Mouse (Mus musculus) hindbrain, embryonic 15.5 days (tissue): ENCODE data around the gene Chrna4. TPM values are rescaled to one million over a fixed set of nuclear protein-coding genes. Genes with fewer than 3 reads are reported as not detected.

Source experiments
- ATAC-seq: fragments of 200-750 bp; cut with Nextera tagmentation; 2 replicates; pipeline ENCODE4 v1.8.0; 2017; ENCODE audit warnings: low read depth, moderate number of reproducible peaks, moderate TSS enrichment; ENCODE audit not compliant: low FRiP score
- H3K27ac ChIP-seq: fragments of 300-500 bp; sonication (generic); replicated peaks from 2 replicates; pipeline ENCODE4 v1.5.1; 2015; ENCODE audit warnings: mild to moderate bottlenecking, inconsistent platforms
- H3K27me3 ChIP-seq: fragments of 300-500 bp; sonication (generic); 2 replicates; pipeline ENCODE4 v1.6.1; 2015; ENCODE audit warnings: control low read depth, inconsistent platforms
- H3K36me3 ChIP-seq: fragments of 300-500 bp; sonication (generic); 2 replicates; pipeline ENCODE4 v1.6.1; 2015; ENCODE audit warnings: control low read depth, inconsistent platforms
- H3K4me1 ChIP-seq: fragments of 300-500 bp; sonication (generic); replicated peaks from 2 replicates; pipeline ENCODE4 v1.6.1; 2015; ENCODE audit warnings: control low read depth, inconsistent platforms
- H3K4me2 ChIP-seq: fragments of 300-500 bp; sonication (generic); 2 replicates; pipeline ENCODE4 v1.6.1; 2015; ENCODE audit warnings: moderate library complexity, mild to moderate bottlenecking, inconsistent platforms
- H3K4me3 ChIP-seq: fragments of 300-500 bp; sonication (generic); 2 replicates; pipeline ENCODE4 v1.5.1; 2015; ENCODE audit warnings: mild to moderate bottlenecking, inconsistent platforms
- H3K9ac ChIP-seq: fragments of 300-500 bp; sonication (generic); 2 replicates; pipeline ENCODE4 v1.6.1; 2015; ENCODE audit warnings: inconsistent platforms
- H3K9me3 ChIP-seq: fragments of 300-500 bp; sonication (generic); 2 replicates; pipeline ENCODE4 v1.6.1; 2016; ENCODE audit warnings: control low read depth, inconsistent platforms
- WGBS: fragments of 180-500 bp; shearing (Covaris S2); methylation state at CpG from one replicate; pipeline ENCODE4 v1.1.7; 2015; 5-methylcytosine and 5-hydroxymethylcytosine counted together
- polyA plus RNA-seq: library from polyadenylated mRNA; unstranded; fragments of >200 nt; fragmentation: Nextera tagmentation; extraction: Ambion mirVana; gene quantifications from 2 replicates; pipeline ENCODE4 v1.2.1, GENCODE M21; 2015

The Chrna4 gene
- polyA plus RNA-seq, 1 experiment from 2014 or later: 40.7 TPM

DNA sequence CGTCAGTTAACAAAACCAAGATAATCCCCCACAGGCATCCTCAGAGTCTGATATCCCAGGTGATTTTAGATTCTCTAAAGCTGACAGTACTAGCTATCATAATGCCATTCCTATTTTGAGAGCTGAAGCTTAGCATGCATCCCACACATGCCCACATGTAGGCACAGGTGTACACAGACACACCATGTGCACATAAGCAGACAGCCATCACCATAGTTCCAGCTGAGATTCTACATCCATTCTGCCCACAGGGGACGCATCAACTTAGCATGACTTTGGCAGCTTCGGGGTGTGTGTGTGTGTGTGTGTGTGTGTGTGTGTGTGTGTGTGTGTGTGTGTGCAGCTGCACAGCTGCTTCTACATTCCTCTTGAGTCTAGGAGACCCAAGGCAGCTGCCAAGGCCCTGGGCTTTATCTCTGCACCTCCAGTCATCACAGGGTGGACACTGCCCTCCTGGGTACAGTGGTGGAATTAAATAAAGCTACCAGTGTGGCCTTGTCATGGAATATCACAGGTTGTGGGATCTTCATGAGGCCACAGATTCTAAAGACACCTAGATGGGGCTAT, 54.9 kb downstream of the Chrna4 start:
- no peak overlapping the region for H3K27ac ChIP-seq
- peak; percentile 36; the same call in 1 of the 2 replicates for ATAC-seq
- WGBS: 34% methylated on average over 3 of the region's 3 CpGs

GRCm38 (mm10) chr2:180987432-180988030, 55.8 kb downstream of the Chrna4 start:
- ATAC-seq: no peak
- WGBS: 13% methylated on average over 5 of the region's 5 CpGs

More for the DNA sequence above, 54.9 kb downstream of the Chrna4 start:
- Histone ChIP-seq H3K9me3 (no peaks in the 10 kb centered on the region), H3K27me3 (no peaks in the 10 kb centered on the region), H3K4me3 (no peak overlapping the region), H3K4me1 (no peaks in the 10 kb centered on the region), H3K36me3 (no peaks in the 10 kb centered on the region), H3K4me2 (no peak overlapping the region), H3K9ac (no peak overlapping the region)

GRCm38 (mm10) chr2:180987001-180987400, 56.3 kb downstream of the Chrna4 start:
- Histone ChIP-seq H3K9ac (no peak overlapping the region), H3K4me3 (no peak overlapping the region), H3K36me3 (peaks cover 8% of the 10 kb centered on the region), H3K27ac (no peak overlapping the region), H3K27me3 (no peaks in the 10 kb centered on the region), H3K4me1 (no peaks in the 10 kb centered on the region), H3K9me3 (no peaks in the 10 kb centered on the region), H3K4me2 (no peak overlapping the region)
- WGBS: 53% methylated on average over 1 of the region's 1 CpGs
- ATAC-seq: no peak

More at GRCm38 (mm10) chr2:180987432-180988030, 55.8 kb downstream of the Chrna4 start:
- Histone ChIP-seq H3K27ac (no peak overlapping the region), H3K9ac (no peak overlapping the region), H3K4me2 (no peak overlapping the region), H3K4me1 (no peaks in the 10 kb centered on the region), H3K36me3 (peaks cover 3% of the 10 kb centered on the region; the same call in 1 of the 2 replicates), H3K9me3 (no peaks in the 10 kb centered on the region), H3K27me3 (no peaks in the 10 kb centered on the region), H3K4me3 (no peak overlapping the region)

DNA sequence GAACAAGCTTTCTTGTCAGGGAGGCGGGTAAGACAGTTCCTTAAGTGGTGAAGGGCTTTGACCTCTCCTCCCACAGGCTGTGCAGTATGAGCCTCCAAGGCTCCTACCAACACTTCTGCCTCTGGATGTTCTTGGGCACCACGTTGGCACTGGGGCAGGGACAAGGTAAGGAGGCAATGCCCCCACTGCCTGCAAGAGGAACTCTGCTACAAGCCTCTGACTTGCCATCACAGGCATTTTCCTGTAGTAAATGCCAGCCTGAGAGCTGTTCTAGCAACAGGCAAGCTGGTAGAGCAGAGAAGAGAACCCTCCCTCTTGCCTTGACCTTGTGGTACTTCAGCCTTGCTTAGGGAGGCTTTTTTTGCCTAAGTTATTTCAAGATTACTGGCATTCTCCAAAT, 56.9 kb downstream of the Chrna4 start, which contains the start of gene Col20a1:
Gene Col20a1 (plus strand): TSS at position 87 of the 400 bp plus-strand sequence.
- no peaks in the 10 kb centered on the region for H3K27me3 ChIP-seq
- H3K4me3 ChIP-seq: no peak within 1 kb of the TSS
- H3K9me3 ChIP-seq: no peaks in the 10 kb centered on the region
- H3K4me1 ChIP-seq: no peaks in the 10 kb centered on the region
- H3K27ac ChIP-seq: no peak within 1 kb of the TSS
- 62% methylated on average over 2 of the region's 2 CpGs for WGBS
- H3K9ac ChIP-seq: no peak within 1 kb of the TSS
- no peak for ATAC-seq
- no peak within 1 kb of the TSS for H3K4me2 ChIP-seq
- peaks cover 13% of the 10 kb centered on the region for H3K36me3 ChIP-seq

GRCm38 (mm10) chr2:180985635-180986034, 57.7 kb downstream of the Chrna4 start:
- no peaks in the 10 kb centered on the region for H3K4me1 ChIP-seq
- no peak overlapping the region for H3K9ac ChIP-seq
- H3K27me3 ChIP-seq: no peaks in the 10 kb centered on the region
- H3K9me3 ChIP-seq: no peaks in the 10 kb centered on the region
- WGBS: 92% methylated on average over 2 of the region's 2 CpGs
- no peak for ATAC-seq
- no peak overlapping the region for H3K4me3 ChIP-seq
- H3K4me2 ChIP-seq: no peak overlapping the region
- H3K36me3 ChIP-seq: peaks cover 21% of the 10 kb centered on the region
- H3K27ac ChIP-seq: no peak overlapping the region

GRCm38 (mm10) chr2:180981133-180981532, 62.2 kb downstream of the Chrna4 start:
- Histone ChIP-seq H3K27me3 (no peaks in the 10 kb centered on the region), H3K9ac (no peak overlapping the region), H3K27ac (no peak overlapping the region), H3K36me3 (peaks cover 66% of the 10 kb centered on the region), H3K4me3 (no peak overlapping the region), H3K4me1 (no peaks in the 10 kb centered on the region), H3K9me3 (no peaks in the 10 kb centered on the region), H3K4me2 (no peak overlapping the region)
- no peak for ATAC-seq
- 88% methylated on average over 6 of the region's 6 CpGs for WGBS

Other genes with a start within 250 kb of the Chrna4 start
- 50.1 and 54.9 TPM in 2 replicates for gene Ythdf1, start 122.6 kb downstream of the Chrna4 start, polyA plus RNA-seq
- gene Birc7, start 114.5 kb downstream of the Chrna4 start, polyA plus RNA-seq: 0.18 and 0.31 TPM in 2 replicates
- 95.5 and 106 TPM in 2 replicates for gene Nkain4, start 88.8 kb downstream of the Chrna4 start, polyA plus RNA-seq
- 114 and 119 TPM in 2 replicates for gene Arfgap1, start 76.3 kb downstream of the Chrna4 start, polyA plus RNA-seq
- 0.19 and 0.41 TPM in 2 replicates for gene Col20a1, start 57.0 kb downstream of the Chrna4 start, polyA plus RNA-seq
- 45.8 and 50.4 TPM in 2 replicates for gene Kcnq2, start 91.8 kb upstream of the Chrna4 start, polyA plus RNA-seq
- gene Eef1a2, start 113.5 kb upstream of the Chrna4 start, polyA plus RNA-seq: 13.5 and 14.5 TPM in 2 replicates
- gene Ppdpf, start 143.7 kb upstream of the Chrna4 start, polyA plus RNA-seq: 398 and 410 TPM in 2 replicates
- gene Ptk6, start 159.2 kb upstream of the Chrna4 start, polyA plus RNA-seq: not detected in 2 replicates
- gene Srms, start 169.6 kb upstream of the Chrna4 start, polyA plus RNA-seq: 0.18 and 0.20 TPM in 2 replicates
- gene Fndc11, start 176.5 kb upstream of the Chrna4 start, polyA plus RNA-seq: 0.14 and 0.26 TPM in 2 replicates
- 0.26 and 0.39 TPM in 2 replicates for gene Helz2, start 198.5 kb upstream of the Chrna4 start, polyA plus RNA-seq
- 14.9 and 15.1 TPM in 2 replicates for gene Gmeb2, start 244.5 kb upstream of the Chrna4 start, polyA plus RNA-seq